Mouse (Mus musculus) heart, postnatal 36 days (tissue): ENCODE data around the gene Gm7971. TPM values are rescaled to one million over a fixed set of nuclear protein-coding genes. Genes with fewer than 3 reads are reported as not detected.
"Not testable (repeated sequence)": the region's sequence is repeated elsewhere in the genome, so short reads cannot be mapped to it uniquely, and the experiment has no call there.

Experiments
- DNase-seq, 2 experiments: peaks; one replicate each; pipeline ENCODE4 v3.0.0; 2021 to 2022
- intact Hi-C: fragments of 180-260 bp; cut with DNase I; formaldehyde crosslinking; loops from one replicate; pipeline ENCODE4 v1.15.1; 2025
- total RNA-seq, 2 experiments: library from RNA; stranded (reverse); gene quantifications; 2 replicates each; pipeline ENCODE4 v1.2.3; 2021

The Gm7971 gene
- total RNA-seq: not detected

- intact Hi-C loops, DNase-seq: not testable (repeated sequence)
Measured at GRCm38 (mm10) chr5:95594775-95595174, at the start of gene Gm7971. Gene Gm7971 (minus strand): TSS chr5:95594875.

Other genes with a start within 250 kb of the Gm7971 start
- gene D5Ertd577e, start 138.1 kb downstream of the Gm7971 start, total RNA-seq: not detected
- gene Gm3286, start 84.1 kb downstream of the Gm7971 start, total RNA-seq: not detected
- gene Gm7978, start 141.3 kb upstream of the Gm7971 start, total RNA-seq: not detected
- not detected for gene Gm7982, start 147.1 kb upstream of the Gm7971 start, total RNA-seq
- not detected for gene E330014E10Rik, start 181.1 kb upstream of the Gm7971 start, total RNA-seq